Mouse (Mus musculus) monocyte, adult 2 months (primary cell): ENCODE results near the gene Dnah6.

ENCODE experiments used
- DNase-seq, 2 experiments: peaks; one replicate each; pipeline ENCODE4 v3.0.0; 2022; ENCODE audit warnings: low spot score in 2 of 2, low read depth in 1 of 2

The Dnah6 gene

GRCm38 (mm10) chr6:72976866-72977265 lies 244.6 kb downstream of the Dnah6 start:
- no peak for DNase-seq

- DNase-seq, result no peak
Observed at GRCm38 (mm10) chr6:72971074-72971473, 250.4 kb downstream of the Dnah6 start.

GRCm38 (mm10) chr6:72969787-72970186 lies 251.7 kb downstream of the Dnah6 start:
- DNase-seq, result no peak
